Mouse (Mus musculus) bone marrow, adult 2 months (tissue): ENCODE results near the gene St8sia2. TPM values are rescaled to one million over a fixed set of nuclear protein-coding genes. Genes with fewer than 3 reads are reported as not detected.
"Not testable (repeated sequence)": the region's sequence is repeated elsewhere in the genome, so short reads cannot be mapped to it uniquely, and the experiment has no call there.

Experiments used
- H3K27ac ChIP-seq: fragments of 200-500 bp; 2 replicates; pipeline ENCODE4 v1.5.1; 2012; ENCODE audit warnings: low read depth, mild to moderate bottlenecking, control low read depth, inconsistent platforms, low read length; ENCODE audit not compliant: control insufficient read depth, poor library complexity, insufficient read depth
- H3K4me1 ChIP-seq: fragments of 200-500 bp; 2 replicates; pipeline ENCODE4 v1.6.1; 2011; ENCODE audit warnings: low read length; ENCODE audit not compliant: control insufficient read depth, insufficient read depth
- H3K4me3 ChIP-seq: fragments of 200-500 bp; replicated peaks from 2 replicates; pipeline ENCODE3; 2011; ENCODE audit warnings: mild to moderate bottlenecking, low read depth, low read length, control low read depth; ENCODE audit not compliant: control insufficient read depth
- CTCF ChIP-seq: fragments of 200-500 bp; IDR thresholded peaks from 2 replicates; pipeline ENCODE4 v1.5.1; 2011; ENCODE audit warnings: low read length, control low read depth; ENCODE audit not compliant: control insufficient read depth, insufficient read depth
- POLR2A ChIP-seq: fragments of 200-500 bp; IDR thresholded peaks from 2 replicates; pipeline ENCODE4 v1.6.1; 2011; ENCODE audit warnings: low read depth, mild to moderate bottlenecking, control low read depth, low read length, borderline replicate concordance; ENCODE audit not compliant: control insufficient read depth
- WGBS: fragments of 180-500 bp; shearing (Covaris S2); methylation state at CpG from one replicate; pipeline ENCODE4 v1.1.7; 2018; 5-methylcytosine and 5-hydroxymethylcytosine counted together
- polyA plus RNA-seq: library from polyadenylated mRNA; stranded (reverse); fragments of >200 nt; gene quantifications from 2 replicates; pipeline ENCODE4 v1.2.4, GENCODE M21; 2011; ENCODE audit warnings: low replicate concordance; ENCODE audit not compliant: missing spikeins, insufficient read depth, insufficient read length

Gene St8sia2
- polyA plus RNA-seq, 1 experiment = not detected

GRCm38 (mm10) chr7:74006364-74006763, 7.1 kb downstream of the St8sia2 start:
- H3K4me1 ChIP-seq = no peaks in the 10 kb centered on the region
- no peak overlapping the region for H3K27ac ChIP-seq
- WGBS = 29% methylated on average over 1 of the region's 1 CpGs
- no peak overlapping the region for H3K4me3 ChIP-seq
- TF ChIP-seq POLR2A = no peak
- TF ChIP-seq CTCF = no peak

- Histone ChIP-seq H3K4me1 (no peaks in the 10 kb centered on the region), H3K27ac (no peak overlapping the region), H3K4me3 (no peak overlapping the region)
- 82% methylated on average over 12 of the region's 12 CpGs for WGBS
- TF ChIP-seq CTCF (no peak), POLR2A (no peak)
Observed at GRCm38 (mm10) chr7:74000743-74001510, 12.6 kb downstream of the St8sia2 start.

- no peak overlapping the region for H3K4me3 ChIP-seq
- 81% methylated on average over 2 of the region's 2 CpGs for WGBS
Observed at GRCm38 (mm10) chr7:73989366-73989765, 24.1 kb downstream of the St8sia2 start.

GRCm38 (mm10) chr7:73972157-73972556, 41.3 kb downstream of the St8sia2 start:
- WGBS = 3% methylated on average over 5 of the region's 5 CpGs
- H3K27ac ChIP-seq, H3K4me3 ChIP-seq, H3K4me1 ChIP-seq: not testable (repeated sequence)

More at GRCm38 (mm10) chr7:73989366-73989765, 24.1 kb downstream of the St8sia2 start:
- Histone ChIP-seq H3K27ac (no peak overlapping the region), H3K4me1 (no peaks in the 10 kb centered on the region)
- TF ChIP-seq POLR2A (no peak), CTCF (no peak)

- TF ChIP-seq CTCF (no peak), POLR2A (no peak)
- WGBS = 78% methylated on average over 3 of the region's 3 CpGs
- no peak overlapping the region for H3K4me3 ChIP-seq
- H3K4me1 ChIP-seq = no peaks in the 10 kb centered on the region
- H3K27ac ChIP-seq = no peak overlapping the region
Observed at GRCm38 (mm10) chr7:73965164-73965563, 48.3 kb downstream of the St8sia2 start.

- WGBS = 79% methylated on average over 5 of the region's 5 CpGs
- TF ChIP-seq POLR2A (no peak), CTCF (no peak)
- H3K4me3 ChIP-seq = no peak overlapping the region
- H3K4me1 ChIP-seq = no peaks in the 10 kb centered on the region
- no peak overlapping the region for H3K27ac ChIP-seq
Observed at GRCm38 (mm10) chr7:73962431-73962830, 51.1 kb downstream of the St8sia2 start.

GRCm38 (mm10) chr7:73954441-73954840, 59.0 kb downstream of the St8sia2 start:
- TF ChIP-seq CTCF = no peak
- TF ChIP-seq POLR2A = no peak
- H3K4me1 ChIP-seq = no peaks in the 10 kb centered on the region
- H3K4me3 ChIP-seq = no peak overlapping the region
- no peak overlapping the region for H3K27ac ChIP-seq
- 65% methylated on average over 5 of the region's 5 CpGs for WGBS

GRCm38 (mm10) chr7:73953131-73953530, 60.4 kb downstream of the St8sia2 start:
- 79% methylated on average over 4 of the region's 4 CpGs for WGBS
- no peak overlapping the region for H3K4me3 ChIP-seq
- no peak overlapping the region for H3K27ac ChIP-seq
- H3K4me1 ChIP-seq = no peaks in the 10 kb centered on the region
- TF ChIP-seq POLR2A (no peak), CTCF (no peak)

- WGBS = 65% methylated on average over 4 of the region's 4 CpGs
- no peak for TF ChIP-seq CTCF
- TF ChIP-seq POLR2A = no peak
Observed at GRCm38 (mm10) chr7:73941640-73942039, 71.8 kb downstream of the St8sia2 start.

More at GRCm38 (mm10) chr7:73941640-73942039, 71.8 kb downstream of the St8sia2 start:
- Histone ChIP-seq H3K4me1 (no peaks in the 10 kb centered on the region), H3K4me3 (no peak overlapping the region), H3K27ac (no peak overlapping the region)
